Mouse (Mus musculus) intestine, embryonic 16.5 days (tissue): ENCODE data around the gene Gja5. TPM values are rescaled to one million over a fixed set of nuclear protein-coding genes. Genes with fewer than 3 reads are reported as not detected.
"Not testable (repeated sequence)": the region's sequence is repeated elsewhere in the genome, so short reads cannot be mapped to it uniquely, and the experiment has no call there.

Experiments
- ATAC-seq: fragments of 200-750 bp; cut with Nextera tagmentation; 2 replicates; pipeline ENCODE4 v1.8.0; 2017; ENCODE audit warnings: moderate TSS enrichment, moderate library complexity
- H3K27ac ChIP-seq: fragments of 300-500 bp; sonication (generic); 2 replicates; pipeline ENCODE4 v1.5.1; 2014; ENCODE audit warnings: mild to moderate bottlenecking, low read length
- H3K27me3 ChIP-seq: fragments of 300-500 bp; sonication (generic); replicated peaks from 2 replicates; pipeline ENCODE4 v1.6.1; 2014; ENCODE audit warnings: low read length, control low read depth, mixed read lengths; ENCODE audit not compliant: control insufficient read depth, insufficient read depth
- H3K36me3 ChIP-seq: fragments of 300-500 bp; sonication (generic); 2 replicates; pipeline ENCODE4 v1.6.1; 2014; ENCODE audit warnings: low read length, control low read depth; ENCODE audit not compliant: control insufficient read depth, insufficient read depth
- H3K4me1 ChIP-seq: fragments of 300-500 bp; sonication (generic); 2 replicates; pipeline ENCODE4 v1.6.1; 2014; ENCODE audit warnings: low read length, control low read depth, mixed read lengths; ENCODE audit not compliant: control insufficient read depth, insufficient read depth
- H3K4me2 ChIP-seq: fragments of 300-500 bp; sonication (generic); 2 replicates; pipeline ENCODE4 v1.6.1; 2014; ENCODE audit warnings: low read depth, low read length, control low read depth
- H3K4me3 ChIP-seq: fragments of 300-500 bp; sonication (generic); 2 replicates; pipeline ENCODE4 v1.5.1; 2014; ENCODE audit warnings: mild to moderate bottlenecking, low read length
- H3K9ac ChIP-seq: fragments of 300-500 bp; sonication (generic); 2 replicates; pipeline ENCODE4 v1.6.1; 2014; ENCODE audit warnings: low read depth, low read length
- H3K9me3 ChIP-seq: fragments of 300-500 bp; sonication (generic); 2 replicates; pipeline ENCODE4 v1.6.1; 2016; ENCODE audit warnings: low read length, control low read depth; ENCODE audit not compliant: control insufficient read depth
- WGBS: fragments of 180-500 bp; shearing (Covaris S2); extraction: QIAGEN DNeasy Blood & Tissue Kit; methylation state at CpG from one replicate; pipeline ENCODE4 v1.1.7; 2014; 5-methylcytosine and 5-hydroxymethylcytosine counted together
- polyA plus RNA-seq: library from polyadenylated mRNA; unstranded; fragments of >200 nt; fragmentation: Nextera tagmentation; extraction: Ambion mirVana; gene quantifications from 2 replicates; pipeline ENCODE4 v1.2.1, GENCODE M21; 2015

Gja5 gene
- polyA plus RNA-seq, 1 experiment from 2014 or later: 12.5 TPM

DNA sequence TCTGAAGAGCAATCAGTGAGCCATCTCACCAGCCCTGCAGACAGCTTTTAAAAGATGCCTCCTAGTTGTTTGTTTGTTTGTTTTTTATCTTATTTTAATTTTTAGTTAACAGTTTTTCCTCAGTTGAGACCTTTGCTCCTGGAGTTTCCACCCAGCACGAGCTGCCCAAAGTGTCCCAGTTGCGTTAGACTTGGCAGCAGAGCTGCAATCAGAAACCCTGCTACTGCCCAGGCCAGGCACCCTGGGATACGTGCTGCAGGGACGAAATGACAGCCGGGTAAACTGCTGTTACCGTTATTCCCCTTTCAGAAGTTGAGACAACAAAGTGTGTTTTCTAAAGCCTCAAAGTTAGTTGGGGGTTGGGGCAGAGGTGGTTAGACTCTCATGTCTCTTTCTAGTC, 159.6 kb downstream of the Gja5 start:
- WGBS: 64% methylated on average over 6 of the region's 6 CpGs

DNA sequence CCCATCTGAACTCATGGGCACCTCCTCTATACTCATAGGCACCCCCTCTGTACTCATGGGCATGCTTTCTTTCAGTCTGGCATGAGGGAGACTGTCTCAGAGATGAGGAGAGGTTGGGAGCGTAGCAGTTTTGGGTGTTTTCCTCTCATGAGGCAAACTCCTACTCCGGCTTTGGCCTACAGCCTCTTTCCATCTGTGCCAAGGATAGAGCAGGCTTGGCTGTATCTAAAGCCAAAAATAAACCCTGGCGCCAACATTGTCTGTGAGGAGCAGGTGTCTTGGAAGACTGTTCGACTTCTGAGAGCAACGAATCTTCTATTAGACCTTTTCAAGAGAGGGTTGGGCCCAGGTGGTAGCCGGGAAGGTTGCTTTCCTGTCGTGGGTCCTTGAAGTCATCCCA, 165.1 kb downstream of the Gja5 start:
- not testable (repeated sequence) for H3K9ac ChIP-seq, ATAC-seq, H3K4me2 ChIP-seq, H3K27me3 ChIP-seq, H3K4me3 ChIP-seq, H3K36me3 ChIP-seq, H3K27ac ChIP-seq, H3K9me3 ChIP-seq, H3K4me1 ChIP-seq
- WGBS: 91% methylated on average over 7 of the region's 7 CpGs

More for the DNA sequence above, 159.6 kb downstream of the Gja5 start:
- no peak overlapping the region for H3K9ac ChIP-seq
- ATAC-seq: no peak
- no peak overlapping the region for H3K27ac ChIP-seq
- H3K9me3 ChIP-seq: no peaks in the 10 kb centered on the region
- H3K36me3 ChIP-seq: no peaks in the 10 kb centered on the region
- no peak overlapping the region for H3K4me2 ChIP-seq
- no peak overlapping the region for H3K4me3 ChIP-seq
- no peaks in the 10 kb centered on the region for H3K27me3 ChIP-seq
- H3K4me1 ChIP-seq: no peaks in the 10 kb centered on the region

DNA sequence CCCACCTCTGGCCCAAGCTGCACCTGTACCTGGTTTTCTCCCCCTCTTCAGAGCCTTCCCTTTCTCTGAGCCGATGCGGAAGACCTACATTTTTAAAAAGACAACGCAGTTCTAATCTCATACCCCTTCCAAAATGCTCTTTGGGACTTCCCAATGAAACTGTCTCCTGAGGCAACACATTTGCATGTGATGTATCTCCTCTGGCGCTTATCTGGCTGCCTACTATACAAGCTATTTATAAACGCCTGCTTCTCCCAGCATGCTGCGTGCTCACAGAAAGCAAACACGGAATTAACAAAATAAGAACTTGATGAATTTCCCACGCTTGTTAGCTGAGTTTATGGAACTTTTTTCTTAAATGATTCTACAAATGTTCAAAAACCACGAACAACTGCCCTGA, 167.4 kb downstream of the Gja5 start:
- not testable (repeated sequence) for ATAC-seq, H3K27me3 ChIP-seq, H3K36me3 ChIP-seq, H3K9ac ChIP-seq, H3K4me1 ChIP-seq, H3K9me3 ChIP-seq, H3K27ac ChIP-seq, H3K4me2 ChIP-seq, H3K4me3 ChIP-seq
- 67% methylated on average over 9 of the region's 9 CpGs for WGBS

DNA sequence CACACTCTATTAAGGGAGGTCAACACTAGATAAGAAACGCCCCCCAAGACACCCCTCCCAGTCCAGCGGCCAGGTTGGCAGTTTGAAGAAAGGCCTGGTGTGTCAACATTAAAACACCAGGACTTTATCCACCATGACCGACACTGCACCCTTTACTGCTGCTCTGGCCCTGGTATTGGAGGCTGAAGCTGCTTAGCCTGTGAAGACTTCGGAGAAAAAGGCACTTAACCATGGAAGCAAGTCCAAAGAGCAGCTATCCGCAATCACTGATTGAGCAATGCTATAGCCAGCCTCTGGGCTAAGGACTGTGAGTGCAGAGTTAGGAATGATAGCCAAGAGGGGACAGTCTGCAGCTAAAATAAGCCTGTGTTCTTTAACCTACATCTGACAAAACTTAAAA, 167.9 kb downstream of the Gja5 start:
- H3K4me1 ChIP-seq, H3K9ac ChIP-seq, H3K36me3 ChIP-seq, H3K27me3 ChIP-seq, H3K27ac ChIP-seq, H3K4me3 ChIP-seq, H3K9me3 ChIP-seq, H3K4me2 ChIP-seq: not testable (repeated sequence)
- 50% methylated on average over 5 of the region's 5 CpGs for WGBS
- peak; percentile 80 for ATAC-seq

DNA sequence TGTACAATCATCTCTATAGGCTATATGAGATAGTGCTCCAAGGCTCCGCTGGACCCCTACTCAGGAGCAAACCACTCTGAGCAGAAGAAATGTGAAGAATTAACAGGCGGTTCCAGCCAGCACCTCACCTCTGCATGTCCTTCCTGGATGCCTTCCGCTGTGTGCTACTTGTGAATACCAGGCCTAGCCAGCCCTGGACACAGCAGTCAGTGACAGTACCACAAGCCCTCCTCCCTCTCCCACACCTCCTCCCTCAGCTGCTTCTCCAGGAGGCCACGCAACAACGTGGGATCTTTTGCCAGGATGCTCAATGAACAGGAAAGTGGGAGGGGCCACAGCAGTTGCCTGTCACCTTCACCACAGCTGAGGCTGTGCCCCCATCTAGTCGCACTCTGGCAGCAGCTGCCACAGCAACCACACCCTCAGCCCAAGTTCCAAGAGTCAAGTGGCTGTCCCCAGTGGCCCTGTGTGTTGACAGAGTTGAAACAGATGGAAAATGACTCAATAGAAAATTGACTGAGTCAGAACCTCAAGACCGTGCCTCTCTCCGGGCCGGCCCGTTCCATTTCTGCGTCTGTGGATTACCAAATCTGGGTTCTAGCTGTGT, 171.4 kb downstream of the Gja5 start:
- H3K27ac ChIP-seq, H3K9me3 ChIP-seq, H3K27me3 ChIP-seq, H3K4me2 ChIP-seq, H3K9ac ChIP-seq, H3K4me3 ChIP-seq, H3K36me3 ChIP-seq: not testable (repeated sequence)
- peak; percentile 73 for ATAC-seq
- WGBS: 16% methylated on average over 2 of the region's 11 CpGs
- 0 out of 2 replicates have a peak, but pooled peaks cover 15% of the 10 kb centered on the region for H3K4me1 ChIP-seq

DNA sequence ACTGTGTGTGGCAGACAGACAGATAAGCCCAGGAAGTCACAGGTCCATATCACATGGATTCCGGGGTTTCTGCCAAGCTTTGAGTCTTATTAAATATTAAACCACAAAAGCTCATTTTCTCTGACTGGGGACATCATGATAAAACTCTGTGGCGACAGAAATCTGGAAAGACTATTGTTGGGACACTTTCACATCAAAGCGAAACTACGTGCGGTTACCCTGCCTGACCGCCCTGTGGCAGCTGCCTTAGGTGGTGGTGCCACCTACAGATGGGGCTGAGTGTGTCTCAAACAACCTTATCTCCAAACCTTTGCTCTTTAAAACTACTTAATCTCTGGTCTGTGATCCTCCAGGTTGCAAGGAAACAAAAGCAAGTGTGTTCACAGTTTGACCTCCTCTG, 171.9 kb downstream of the Gja5 start:
- Histone ChIP-seq H3K4me2 (peak overlapping the region; percentile 32), H3K27me3 (no peaks in the 10 kb centered on the region), H3K9ac (no peak overlapping the region), H3K4me3 (peak overlapping the region; percentile 21), H3K36me3 (no peaks in the 10 kb centered on the region), H3K9me3 (no peaks in the 10 kb centered on the region), H3K4me1 (0 out of 2 replicates have a peak, but pooled peaks cover 15% of the 10 kb centered on the region), H3K27ac (peak overlapping the region; percentile 45; the same call in 1 of the 2 replicates)
- WGBS: 36% methylated on average over 6 of the region's 6 CpGs
- peak; percentile 83 for ATAC-seq

DNA sequence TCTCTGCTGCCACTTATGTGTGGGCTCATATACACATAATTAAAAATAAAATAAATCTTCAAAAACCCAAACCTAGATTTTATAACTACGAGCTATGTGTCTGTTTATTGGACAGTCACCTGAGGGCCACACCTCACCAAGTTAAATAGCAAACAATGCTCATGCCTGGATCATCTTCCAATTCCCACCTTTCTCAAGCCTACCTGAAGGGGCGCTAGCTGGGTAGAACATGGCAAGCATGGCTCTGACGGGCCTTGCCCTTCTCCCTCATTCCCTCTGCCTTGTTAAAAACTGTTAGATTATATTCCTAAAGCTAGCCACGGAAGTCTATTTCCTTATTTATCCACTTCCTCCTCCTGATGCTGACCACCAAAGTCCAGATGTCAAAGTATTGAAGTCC, 173.9 kb downstream of the Gja5 start:
- Histone ChIP-seq H3K4me3 (no peak overlapping the region), H3K27ac (no peak overlapping the region), H3K27me3 (no peaks in the 10 kb centered on the region), H3K36me3 (no peaks in the 10 kb centered on the region), H3K4me1 (0 out of 2 replicates have a peak, but pooled peaks cover 15% of the 10 kb centered on the region), H3K9me3 (no peaks in the 10 kb centered on the region), H3K4me2 (no peak overlapping the region), H3K9ac (no peak overlapping the region)
- 41% methylated on average over 4 of the region's 4 CpGs for WGBS
- ATAC-seq: no peak

DNA sequence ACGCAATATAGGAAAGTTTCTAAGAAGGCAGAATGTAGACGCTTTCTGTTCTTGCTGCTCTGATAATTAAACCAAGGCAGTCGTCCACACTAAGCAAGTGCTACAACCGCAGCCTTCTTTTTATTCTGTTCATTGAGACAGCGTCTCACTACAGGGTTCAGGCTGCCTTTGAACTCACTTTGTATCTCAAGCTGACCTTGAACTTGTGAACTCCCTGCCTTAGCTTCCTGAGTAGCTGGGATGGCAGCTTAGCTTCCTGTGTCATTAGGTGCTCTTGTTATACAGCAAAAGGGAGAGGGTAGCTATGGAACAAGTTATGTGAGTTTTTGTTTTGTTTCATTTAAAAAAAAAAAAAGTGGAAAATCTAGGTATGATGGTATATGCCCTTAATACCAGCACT, 177.7 kb downstream of the Gja5 start:
- no peak overlapping the region for H3K9ac ChIP-seq
- H3K4me3 ChIP-seq: no peak overlapping the region
- no peaks in the 10 kb centered on the region for H3K27me3 ChIP-seq
- 86% methylated on average over 5 of the region's 5 CpGs for WGBS
- H3K36me3 ChIP-seq: no peaks in the 10 kb centered on the region
- no peaks in the 10 kb centered on the region for H3K9me3 ChIP-seq
- H3K27ac ChIP-seq: no peak overlapping the region
- no peak overlapping the region for H3K4me2 ChIP-seq
- 0 out of 2 replicates have a peak, but pooled peaks cover 11% of the 10 kb centered on the region for H3K4me1 ChIP-seq
- no peak for ATAC-seq

DNA sequence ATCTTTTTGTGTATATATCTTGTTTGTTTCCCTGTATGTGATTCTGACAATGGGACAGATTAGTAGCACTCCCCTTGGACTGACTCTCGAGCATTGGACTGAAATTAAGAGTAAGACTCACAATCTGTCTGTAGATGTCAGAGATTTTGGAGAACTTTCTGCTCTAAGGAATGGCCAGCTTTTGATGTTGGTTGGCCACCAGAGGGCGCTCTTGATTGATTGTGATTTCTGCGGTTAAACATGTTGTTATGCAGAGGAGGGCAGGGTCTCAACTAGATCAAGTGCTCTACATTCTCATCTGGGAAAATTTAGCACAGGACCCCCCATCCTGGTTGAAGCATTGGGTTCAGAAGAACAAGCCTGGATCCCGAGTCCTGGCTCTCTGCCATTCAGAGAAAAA, 182.8 kb downstream of the Gja5 start:
- H3K27me3 ChIP-seq: no peaks in the 10 kb centered on the region
- H3K36me3 ChIP-seq: no peaks in the 10 kb centered on the region
- 77% methylated on average over 4 of the region's 4 CpGs for WGBS
- H3K4me3 ChIP-seq: no peak overlapping the region
- H3K9me3 ChIP-seq: no peaks in the 10 kb centered on the region
- no peaks in the 10 kb centered on the region for H3K4me1 ChIP-seq
- no peak overlapping the region for H3K9ac ChIP-seq
- no peak overlapping the region for H3K27ac ChIP-seq
- no peak for ATAC-seq
- no peak overlapping the region for H3K4me2 ChIP-seq

DNA sequence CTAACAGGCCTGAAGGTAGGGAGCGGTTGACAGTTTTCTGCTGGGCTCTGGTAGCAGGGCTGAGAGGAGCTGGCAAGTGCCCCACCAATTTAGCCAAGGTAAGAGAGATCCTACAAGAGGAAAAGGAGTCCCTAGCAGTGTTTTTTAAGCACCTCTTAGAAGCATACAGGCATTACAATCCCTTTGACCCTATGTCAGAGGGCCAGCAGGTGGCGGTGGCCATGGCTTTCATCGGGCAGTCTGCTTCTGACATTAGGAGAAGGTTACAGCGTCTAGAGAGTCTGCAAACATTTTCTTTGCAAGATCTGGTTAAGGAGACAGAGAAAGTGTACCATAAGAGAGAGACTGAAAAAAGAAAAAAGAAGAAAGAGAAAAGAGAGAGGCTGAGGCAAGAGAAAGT, 183.8 kb downstream of the Gja5 start:
- H3K27ac ChIP-seq, ATAC-seq, H3K9me3 ChIP-seq, H3K36me3 ChIP-seq, H3K4me2 ChIP-seq, H3K27me3 ChIP-seq, H3K9ac ChIP-seq, H3K4me3 ChIP-seq, H3K4me1 ChIP-seq: not testable (repeated sequence)
- WGBS: 87% methylated on average over 4 of the region's 4 CpGs
